Mouse (Mus musculus): ENCODE results near the gene Prr14. TPM values are rescaled to one million over a fixed set of nuclear protein-coding genes. Genes with fewer than 3 reads are reported as not detected.
A peak's percentile ranks its signal among the peaks of the same experiment; 100 is the strongest.
"Not testable (repeated sequence)": the region's sequence is repeated elsewhere in the genome, so short reads cannot be mapped to it uniquely, and the experiment has no call there.

The Prr14 gene
- 42.8 and 46.1 TPM in 2 replicates for polyA plus RNA-seq (2012; rRNA removed)

DNA sequence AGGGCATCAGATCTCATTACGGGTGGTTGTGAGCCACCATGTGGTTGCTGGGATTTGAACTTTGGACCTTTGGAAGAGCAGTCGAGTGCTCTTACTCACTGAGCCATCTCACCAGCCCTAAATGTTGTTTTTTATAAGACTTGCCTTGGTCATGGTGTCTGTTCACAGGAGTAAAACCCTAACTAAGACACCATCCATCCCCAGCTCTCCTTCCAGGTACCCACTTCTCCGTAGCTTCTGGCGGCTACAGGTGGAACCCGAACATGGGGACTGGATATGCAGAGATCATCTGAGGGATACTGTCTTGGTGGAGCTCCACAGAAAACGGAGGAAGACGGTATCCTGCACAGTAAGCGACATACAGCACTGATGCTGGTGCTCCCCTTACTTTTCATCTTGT is at the start of gene Prr14:
Prr14 (plus strand) TSS at position 301 of the 400 bp plus-strand sequence.
- DNase-seq (ENCODE audit: extremely low spot score in 1 of 2, low spot score in 1 of 2) = not testable (repeated sequence)

DNA sequence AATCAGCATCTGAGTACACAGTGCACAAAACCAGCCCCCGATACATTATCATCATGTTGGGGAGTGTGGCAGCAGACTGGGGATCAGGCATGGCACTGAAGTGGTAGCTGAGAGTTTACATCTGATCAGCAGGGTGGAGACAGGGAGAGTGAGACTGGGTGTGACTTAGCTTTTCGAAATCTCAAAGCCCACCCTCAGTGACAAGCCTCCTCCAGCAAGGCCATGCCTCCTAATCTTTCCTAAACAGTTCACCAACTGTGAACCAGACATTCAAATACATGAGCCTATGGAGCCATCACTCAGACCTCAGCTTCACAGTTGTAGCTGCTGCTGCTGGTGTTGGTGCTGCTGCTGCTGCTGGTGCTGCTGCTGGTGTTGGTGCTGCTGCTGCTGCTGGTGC is 48.0 kb upstream of the Prr14 start:
- no peak for DNase-seq (ENCODE audit: extremely low spot score in 1 of 2, low spot score in 1 of 2)

DNA sequence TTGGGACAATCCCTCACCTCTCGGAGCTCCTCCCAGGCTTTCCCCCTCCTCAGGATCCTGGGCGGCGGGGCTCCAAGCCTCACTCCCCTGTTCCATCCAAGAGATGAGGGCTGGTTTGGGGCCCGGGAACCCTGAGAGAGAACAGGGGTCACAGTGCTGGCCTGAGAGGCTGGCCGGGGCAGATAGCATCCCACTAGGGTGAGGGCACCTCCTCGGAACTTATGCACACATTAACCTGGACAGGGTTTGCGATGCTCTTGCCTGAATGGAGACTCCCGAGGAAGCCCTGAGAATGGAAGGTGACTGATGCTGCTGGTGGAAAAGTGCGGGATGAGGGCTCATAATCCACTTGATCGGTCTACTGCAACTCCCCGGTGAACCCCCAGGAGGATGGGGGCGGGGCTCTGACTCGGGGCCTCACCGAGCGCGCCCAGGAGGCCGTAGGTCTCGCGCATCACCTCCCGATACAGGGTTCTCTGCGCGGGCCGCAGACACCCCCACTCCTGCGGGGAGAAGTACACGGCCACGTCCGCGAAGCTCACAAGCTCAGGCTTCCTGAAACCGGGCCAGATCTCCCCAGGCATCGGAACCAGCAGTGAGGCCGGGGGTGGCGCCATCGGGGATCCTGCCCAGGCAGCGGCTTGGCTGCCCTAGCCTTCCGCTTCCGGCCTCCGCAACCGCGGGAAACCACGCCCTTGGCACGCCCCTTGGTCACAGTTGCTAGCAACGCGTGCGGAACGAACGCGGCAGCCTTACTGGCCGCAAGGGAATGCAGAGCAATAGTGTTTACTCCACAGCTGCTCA is 37.8 kb upstream of the Prr14 start, which contains the start of gene Zfp688:
Zfp688 (minus strand) TSS at position 681 of the 804 bp plus-strand sequence.
- DNase-seq (ENCODE audit: extremely low spot score in 1 of 2, low spot score in 1 of 2) = peak; percentile 65 to 94

DNA sequence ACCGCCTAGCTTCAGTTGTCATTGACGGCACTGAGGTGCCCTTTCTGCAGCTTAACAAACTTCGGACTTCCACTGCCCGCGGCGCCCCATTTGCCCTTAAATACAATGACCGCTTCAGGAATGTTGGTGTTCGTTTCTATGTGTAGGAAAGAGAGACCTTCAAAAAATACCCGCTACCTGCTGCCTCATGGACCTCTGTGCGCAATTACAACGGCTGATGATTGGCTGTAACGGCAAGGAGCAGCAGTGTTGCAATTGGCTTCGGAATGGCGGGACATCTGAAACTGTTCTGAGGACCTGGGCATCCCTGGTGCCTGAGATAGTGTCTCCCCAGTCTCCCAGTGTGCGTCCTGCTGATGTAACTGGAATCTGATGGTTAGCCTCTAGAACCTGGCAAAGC is 37.2 kb upstream of the Prr14 start:
- peak; percentile 16 to 68 for DNase-seq (ENCODE audit: extremely low spot score in 1 of 2, low spot score in 1 of 2)

DNA sequence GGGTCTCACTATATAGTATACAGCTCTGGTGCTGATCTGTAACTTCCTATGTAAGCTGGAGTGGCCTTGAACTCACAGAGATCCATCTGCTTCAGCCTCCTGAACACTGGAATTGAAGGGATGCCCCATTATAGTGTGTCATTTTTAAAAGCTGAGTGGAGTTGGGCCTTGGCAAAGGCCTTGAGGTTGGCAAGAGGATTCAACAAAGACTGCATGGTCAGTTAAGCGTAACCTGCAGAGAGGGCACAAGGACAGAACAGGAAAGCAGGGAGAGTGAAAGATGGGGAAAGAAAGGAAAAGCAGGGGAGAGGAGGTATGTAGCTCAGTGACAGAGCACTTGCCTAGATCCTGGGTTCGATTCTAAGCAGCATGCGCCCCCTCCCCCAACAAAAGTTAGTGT is 34.1 kb upstream of the Prr14 start:
- no peak for DNase-seq (ENCODE audit: extremely low spot score in 1 of 2, low spot score in 1 of 2)

DNA sequence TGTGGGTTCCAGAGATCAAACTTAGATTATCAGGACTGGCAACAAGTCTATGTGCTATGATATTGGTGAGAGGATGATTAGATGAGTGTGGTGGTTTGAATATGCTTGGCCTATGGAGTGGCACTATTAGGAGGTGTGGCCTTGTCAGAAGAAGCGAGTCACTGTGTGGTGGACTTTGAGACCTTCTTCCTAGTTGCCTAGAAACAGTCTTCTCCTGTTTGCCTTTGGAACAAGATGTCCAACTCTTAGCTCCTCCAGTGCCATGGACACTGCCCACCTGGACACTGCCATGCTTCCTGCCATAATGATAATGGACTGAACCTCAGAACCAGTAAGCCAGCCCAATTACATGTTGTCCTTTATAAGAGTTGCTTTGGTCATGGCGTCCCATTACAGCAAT is 33.5 kb upstream of the Prr14 start:
- no peak for DNase-seq (ENCODE audit: extremely low spot score in 1 of 2, low spot score in 1 of 2)

DNA sequence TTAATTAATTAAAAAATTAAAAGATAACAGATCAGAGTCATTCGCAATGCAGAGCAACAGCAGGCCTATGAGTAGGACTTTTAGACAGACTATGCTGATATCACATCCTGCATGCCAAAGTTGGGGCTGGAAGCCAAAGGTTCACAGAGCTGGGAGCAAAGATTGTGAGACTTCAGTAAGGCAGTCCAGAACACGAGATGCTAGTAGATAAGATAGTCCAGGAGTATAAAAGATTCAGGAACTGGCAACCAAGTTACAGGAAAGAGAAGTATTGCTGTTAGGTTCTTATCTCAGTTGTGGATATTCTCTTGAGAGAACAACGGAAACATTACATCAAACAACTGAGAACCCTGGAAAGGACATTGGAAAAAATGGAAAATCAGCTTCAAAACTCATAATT is 33.1 kb upstream of the Prr14 start:
- no peak for DNase-seq (ENCODE audit: extremely low spot score in 1 of 2, low spot score in 1 of 2)

DNA sequence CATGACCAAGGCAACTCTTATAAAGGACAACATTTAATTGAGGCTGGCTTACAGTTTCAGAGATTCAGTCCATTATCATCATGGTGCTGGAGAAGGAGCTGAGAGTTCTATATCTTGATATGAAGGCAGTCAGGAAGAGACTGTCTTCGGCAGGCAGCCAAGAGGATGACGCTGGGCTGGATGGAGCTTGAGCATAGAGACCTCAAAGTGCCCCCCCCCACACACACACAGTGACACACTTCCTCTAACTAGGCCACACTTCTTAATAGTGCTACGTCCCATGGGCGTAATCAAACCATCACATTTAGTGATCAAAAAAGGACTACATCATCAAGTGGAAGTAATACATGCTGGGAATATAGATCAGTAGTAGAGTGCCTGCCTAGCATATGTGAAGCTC is 24.2 kb upstream of the Prr14 start:
- DNase-seq (ENCODE audit: extremely low spot score in 1 of 2, low spot score in 1 of 2) = no peak

DNA sequence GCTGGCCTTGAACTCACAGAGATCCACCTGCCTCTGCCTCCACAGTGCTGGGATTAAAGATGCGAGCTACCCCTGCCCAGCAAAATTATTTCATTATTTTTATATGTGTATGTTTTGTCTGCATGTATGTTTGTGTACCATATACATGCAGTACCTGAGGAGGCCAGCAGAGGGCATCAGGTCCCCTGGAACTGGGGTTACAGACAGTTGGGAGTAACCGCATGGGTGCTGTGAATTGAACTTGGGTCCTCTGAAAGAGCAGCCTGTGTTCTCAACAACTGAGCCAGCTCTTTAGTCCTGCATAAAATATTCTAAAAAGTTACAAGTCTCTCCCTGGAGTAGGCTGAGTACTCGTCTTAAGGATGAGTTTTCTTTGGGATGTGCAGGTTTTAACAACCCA is 21.7 kb upstream of the Prr14 start:
- no peak for DNase-seq (ENCODE audit: extremely low spot score in 1 of 2, low spot score in 1 of 2)

DNA sequence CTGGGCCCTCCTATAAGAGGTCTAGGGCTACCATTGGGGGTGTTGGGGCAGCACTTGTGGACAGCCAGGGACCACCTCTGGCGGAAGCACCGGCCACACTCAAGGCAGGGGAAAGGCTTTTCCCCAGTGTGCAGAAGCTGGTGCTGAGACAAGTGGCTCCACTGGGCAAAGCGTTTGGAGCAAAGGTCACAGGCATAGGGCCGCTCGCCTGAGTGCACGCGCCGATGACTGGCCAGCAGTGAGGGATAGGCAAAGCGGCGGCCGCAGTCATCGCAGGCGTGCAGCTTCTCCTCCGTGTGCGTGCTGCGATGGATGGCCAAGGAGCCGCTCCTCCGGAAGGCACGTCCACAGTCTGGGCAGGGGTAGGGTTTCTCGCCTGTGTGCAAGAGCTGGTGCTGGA is 15.4 kb upstream of the Prr14 start:
- DNase-seq (ENCODE audit: extremely low spot score in 1 of 2, low spot score in 1 of 2) = no peak

DNA sequence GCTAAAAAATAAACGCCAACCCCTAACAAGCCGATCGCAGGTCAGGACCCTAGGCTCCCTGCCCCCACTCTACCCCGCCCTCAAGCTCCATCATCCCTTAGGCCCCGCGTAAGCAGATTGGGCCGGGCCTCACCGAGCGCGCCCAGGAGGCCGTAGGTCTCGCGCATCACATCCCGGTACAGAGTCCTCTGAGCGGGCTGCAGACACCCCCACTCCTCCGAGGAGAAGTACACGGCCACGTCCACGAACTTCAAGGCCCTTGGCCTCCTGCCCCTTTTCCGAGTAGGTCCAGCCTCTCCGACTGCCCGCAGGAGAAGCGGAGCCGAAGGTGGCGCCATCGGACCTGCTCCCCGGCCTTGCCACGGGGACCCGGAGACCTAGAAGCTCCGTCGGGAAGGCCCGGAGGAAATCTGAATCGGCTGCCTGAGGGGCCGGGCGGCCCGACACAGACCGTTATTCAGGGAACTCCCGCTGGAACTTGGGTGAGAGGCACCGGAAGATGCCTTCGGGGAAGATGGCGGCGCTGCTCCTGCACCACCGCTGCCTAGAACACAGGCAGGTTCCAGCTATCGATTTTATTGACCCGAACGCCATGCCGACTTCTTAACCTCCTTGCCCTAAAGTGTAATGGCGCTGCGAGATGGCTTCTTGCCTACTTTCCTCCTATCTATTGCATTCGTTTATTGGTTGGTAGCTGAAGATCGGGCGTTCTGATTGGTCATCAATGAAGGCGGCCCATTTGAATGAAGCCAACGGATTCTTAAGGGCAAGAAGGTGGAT is 10.7 kb upstream of the Prr14 start, which contains the start of gene Zfp689:
Zfp689 (minus strand) TSS at position 638 of the 780 bp plus-strand sequence.
- DNase-seq (ENCODE audit: extremely low spot score in 1 of 2, low spot score in 1 of 2) = peak; percentile 96 to 99

DNA sequence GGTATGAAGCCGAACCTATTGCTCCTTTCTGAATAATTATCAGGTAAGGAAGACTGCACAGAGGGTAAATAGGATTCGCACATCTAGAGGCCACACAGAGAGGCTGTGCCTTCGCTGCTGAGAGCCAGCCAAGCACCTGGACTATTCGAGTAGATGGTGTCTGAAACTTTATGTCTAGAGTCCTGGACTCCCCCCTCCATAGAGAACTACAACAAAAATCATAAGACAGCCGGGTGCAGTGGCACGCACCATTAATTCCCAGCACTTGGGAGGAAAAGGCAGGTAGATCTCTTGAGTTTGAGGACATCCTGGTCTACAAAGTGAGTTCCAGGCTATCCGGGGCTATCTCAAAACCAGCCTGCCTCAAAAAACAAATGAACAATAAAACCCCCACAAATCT is 9.4 kb upstream of the Prr14 start:
- DNase-seq (ENCODE audit: extremely low spot score in 1 of 2, low spot score in 1 of 2) = no peak

DNA sequence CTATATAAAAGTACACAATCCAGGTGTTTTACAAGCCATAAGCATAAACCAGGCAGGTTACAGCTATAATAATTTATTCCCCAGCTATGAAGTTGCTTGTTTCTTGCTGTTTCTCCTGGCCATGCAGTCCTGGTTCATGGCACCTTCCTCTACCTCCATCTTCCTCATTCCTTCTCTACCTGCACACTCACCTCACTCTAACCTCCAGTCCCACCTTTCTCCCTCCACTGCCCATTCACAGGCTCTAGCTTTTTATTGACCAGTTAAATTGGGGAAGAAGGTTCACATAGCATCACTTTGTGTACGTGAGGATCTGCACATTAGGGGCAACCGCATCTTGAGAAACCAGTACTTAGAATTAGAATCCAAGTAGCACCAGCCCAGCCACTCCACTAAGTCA is 6.4 kb upstream of the Prr14 start:
- no peak for DNase-seq (ENCODE audit: extremely low spot score in 1 of 2, low spot score in 1 of 2)

DNA sequence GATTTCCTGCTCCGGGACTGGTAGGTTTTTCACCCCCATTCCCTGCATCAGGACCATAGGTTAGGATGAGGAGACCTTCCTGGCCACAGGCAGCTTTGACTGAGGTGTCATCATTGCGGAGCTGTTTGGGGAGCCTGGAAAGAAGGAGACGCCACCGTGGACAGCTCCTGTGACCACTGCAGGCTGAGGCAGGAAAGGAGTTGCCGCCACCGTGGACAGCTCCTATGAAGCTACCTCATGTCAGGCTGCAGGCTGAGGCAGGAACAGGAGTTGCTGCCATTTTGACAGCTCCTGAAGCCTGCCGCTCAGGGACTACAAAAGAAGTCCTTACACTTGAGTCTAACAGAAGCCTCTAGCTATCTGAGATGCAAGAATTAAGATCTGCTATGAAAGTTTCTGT is 4.5 kb upstream of the Prr14 start:
- no peak for DNase-seq (ENCODE audit: extremely low spot score in 1 of 2, low spot score in 1 of 2)

DNA sequence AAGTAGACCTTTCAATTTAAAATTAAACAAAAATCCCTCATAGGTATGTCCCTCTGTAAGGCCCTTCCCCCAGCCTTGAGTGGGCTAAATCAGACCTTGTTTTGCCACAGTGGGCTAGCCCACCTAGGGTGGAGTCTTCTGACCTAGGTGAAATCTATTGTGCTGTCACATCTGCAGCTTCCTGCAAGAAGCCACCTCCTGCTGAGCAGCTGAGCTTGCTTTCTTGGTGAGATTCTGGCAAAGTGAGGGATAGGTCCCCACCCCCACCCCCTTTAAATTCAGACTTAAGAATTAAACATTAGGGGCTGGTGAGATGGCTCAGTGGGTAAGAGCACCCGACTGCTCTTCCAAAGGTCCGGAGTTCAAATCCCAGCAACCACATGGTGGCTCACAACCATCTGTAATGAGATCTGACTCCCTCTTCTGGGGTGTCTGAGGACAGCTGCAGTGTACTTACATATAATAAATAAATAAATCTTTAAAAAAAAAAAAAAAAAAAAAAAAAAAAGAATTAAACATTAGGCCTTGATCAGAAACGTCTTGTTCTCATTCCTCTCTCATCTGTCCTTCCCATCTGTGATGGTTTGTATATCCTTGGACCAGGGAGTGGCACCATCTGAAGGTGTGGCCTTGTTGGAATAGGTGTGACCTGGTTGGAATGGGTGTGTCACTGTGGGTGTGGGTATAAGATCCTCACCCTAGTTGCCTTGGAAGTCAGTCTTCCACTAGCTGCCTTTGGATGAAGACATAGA is 864 bp upstream of the Prr14 start:
- not testable (repeated sequence) for DNase-seq (ENCODE audit: extremely low spot score in 1 of 2, low spot score in 1 of 2)

DNA sequence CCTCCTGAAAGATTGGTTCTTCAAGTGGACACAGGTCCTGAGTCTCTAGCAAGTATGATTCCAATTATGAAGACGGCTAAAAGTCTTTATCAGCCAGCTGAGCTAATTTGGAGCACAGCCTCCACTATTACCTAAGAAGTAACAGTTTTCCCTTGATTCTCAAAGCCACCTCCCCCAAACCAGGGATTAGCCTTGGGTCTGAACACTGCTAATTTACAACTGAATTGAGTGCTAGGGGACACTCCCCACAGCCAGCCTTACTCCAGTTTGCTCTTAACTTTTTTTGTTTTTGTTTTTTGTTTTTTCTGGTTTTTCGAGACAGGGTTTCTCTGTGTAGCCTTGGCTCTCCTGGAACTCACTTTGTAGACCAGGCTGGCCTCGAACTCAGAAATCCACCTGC is 5.8 kb downstream of the Prr14 start:
- no peak for DNase-seq (ENCODE audit: extremely low spot score in 1 of 2, low spot score in 1 of 2)

DNA sequence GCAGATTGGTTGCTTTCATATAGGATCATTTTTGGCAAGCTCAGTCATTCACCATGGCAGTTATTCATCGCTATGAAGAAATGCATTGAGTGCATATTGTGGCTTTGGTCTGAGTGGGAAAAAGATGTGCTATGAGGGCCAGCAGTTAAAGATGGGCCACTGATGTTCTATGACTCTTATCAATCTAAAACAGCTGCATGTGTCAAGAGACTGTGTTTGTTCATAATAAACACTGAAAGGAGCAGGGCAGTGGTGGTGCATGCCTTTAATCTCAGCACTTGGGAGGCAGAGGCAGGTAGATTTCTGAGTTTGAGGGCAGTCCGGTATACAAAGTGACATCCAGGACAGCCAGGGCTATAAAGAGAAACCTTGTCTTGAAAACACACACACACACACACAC is 6.3 kb downstream of the Prr14 start:
- DNase-seq (ENCODE audit: extremely low spot score in 1 of 2, low spot score in 1 of 2) = not testable (repeated sequence)

DNA sequence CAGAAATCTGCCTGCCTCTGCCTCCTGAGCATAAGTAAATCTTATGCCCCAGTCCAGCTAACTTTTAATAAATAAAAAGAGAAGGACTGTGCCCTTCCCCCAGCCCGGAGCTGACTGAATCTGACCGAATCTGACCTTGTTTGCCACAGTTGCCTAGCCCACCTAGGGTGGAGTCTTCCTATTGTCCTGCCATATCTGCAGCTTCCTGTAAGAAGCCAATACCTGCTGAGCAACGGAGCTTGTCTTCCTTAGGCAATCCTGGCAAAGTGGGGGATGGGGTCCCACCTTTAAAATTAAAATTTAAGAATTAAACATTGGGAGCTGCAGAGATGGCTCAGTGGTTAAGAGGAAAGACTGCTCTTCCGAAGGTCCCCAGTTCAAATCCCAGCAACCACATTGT is 7.2 kb downstream of the Prr14 start:
- DNase-seq (ENCODE audit: extremely low spot score in 1 of 2, low spot score in 1 of 2) = no peak

DNA sequence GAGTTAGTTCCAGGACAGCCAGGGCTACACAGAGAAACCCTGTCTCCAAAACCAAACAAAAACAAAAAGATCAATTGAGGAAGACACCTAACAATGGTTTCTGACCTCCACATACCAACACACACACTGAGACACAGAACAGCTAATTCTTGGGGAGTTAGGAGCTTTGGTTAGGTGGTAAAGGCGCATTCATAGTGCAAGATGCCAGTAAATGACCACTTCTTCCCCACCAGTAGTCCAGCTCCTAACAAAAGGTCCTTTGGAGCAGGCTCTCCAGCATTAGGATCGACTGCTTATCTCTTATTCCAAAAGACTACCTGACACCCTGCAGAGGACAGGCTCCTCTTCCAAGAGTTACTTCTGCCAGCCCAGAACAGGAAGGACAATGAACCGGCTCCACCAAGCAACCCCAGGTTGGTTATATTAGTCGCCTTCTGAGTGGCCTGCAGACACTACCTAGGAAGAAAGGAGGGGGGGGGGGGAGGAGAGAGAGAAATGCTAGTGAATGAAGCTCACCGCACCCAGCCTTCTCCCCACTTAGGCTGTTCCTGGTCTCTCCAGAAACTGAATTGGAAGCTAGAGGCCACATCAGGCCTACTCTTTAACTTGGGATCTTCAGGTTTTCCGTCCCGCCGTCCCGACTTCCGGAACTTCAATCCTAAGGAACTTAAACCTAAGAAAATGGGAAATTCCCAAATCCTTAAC is 10.8 kb downstream of the Prr14 start:
- no peak for DNase-seq (ENCODE audit: extremely low spot score in 1 of 2, low spot score in 1 of 2)
